Mouse (Mus musculus) yolk sac, embryonic 10.5 days (tissue): ENCODE measurements around the gene Epha3.

ENCODE experiments used
- DNase-seq: peaks from one replicate; pipeline ENCODE4 v3.0.0-alpha.2; 2017; ENCODE audit warnings: low spot score

Gene Epha3

GRCm38 (mm10) chr16:63863913-63864330 lies at the start of gene Epha3:
Gene Epha3 (minus strand): TSS chr16:63864175.
- peak; percentile 73 for DNase-seq

GRCm38 (mm10) chr16:63903425-63903824 lies 39.5 kb upstream of the Epha3 start:
- no peak for DNase-seq

GRCm38 (mm10) chr16:63881190-63881589 lies 17.2 kb upstream of the Epha3 start:
- DNase-seq = no peak

GRCm38 (mm10) chr16:63872313-63872712 lies 8.3 kb upstream of the Epha3 start:
- no peak for DNase-seq

- no peak for DNase-seq
Measured at GRCm38 (mm10) chr16:63864463-63864976, 545 bp upstream of the Epha3 start.

- DNase-seq = no peak
Measured at GRCm38 (mm10) chr16:63863181-63863580, 794 bp downstream of the Epha3 start.

- DNase-seq = peak; percentile 12
Measured at GRCm38 (mm10) chr16:63857561-63857960, 6.4 kb downstream of the Epha3 start.

- peak; percentile 65 for DNase-seq
Measured at GRCm38 (mm10) chr16:63856658-63857552, 7.1 kb downstream of the Epha3 start.

- no peak for DNase-seq
Measured at GRCm38 (mm10) chr16:63850297-63850696, 13.7 kb downstream of the Epha3 start.

- DNase-seq = no peak
Measured at GRCm38 (mm10) chr16:63842911-63843310, 21.1 kb downstream of the Epha3 start.

GRCm38 (mm10) chr16:63837466-63837865 lies 26.5 kb downstream of the Epha3 start:
- DNase-seq = no peak

GRCm38 (mm10) chr16:63821164-63821563 lies 42.8 kb downstream of the Epha3 start:
- no peak for DNase-seq

GRCm38 (mm10) chr16:63817606-63818005 lies 46.4 kb downstream of the Epha3 start:
- DNase-seq = no peak

- DNase-seq = no peak
Measured at GRCm38 (mm10) chr16:63816672-63817071, 47.3 kb downstream of the Epha3 start.

- DNase-seq = no peak
Measured at GRCm38 (mm10) chr16:63809871-63810270, 54.1 kb downstream of the Epha3 start.

- DNase-seq = no peak
Measured at GRCm38 (mm10) chr16:63808991-63809390, 55.0 kb downstream of the Epha3 start.

GRCm38 (mm10) chr16:63806437-63807129 lies 57.4 kb downstream of the Epha3 start:
- no peak for DNase-seq

GRCm38 (mm10) chr16:63806025-63806424 lies 58.0 kb downstream of the Epha3 start:
- no peak for DNase-seq

- DNase-seq = no peak
Measured at GRCm38 (mm10) chr16:63801436-63801835, 62.5 kb downstream of the Epha3 start.

GRCm38 (mm10) chr16:63798341-63798740 lies 65.6 kb downstream of the Epha3 start:
- DNase-seq = no peak

GRCm38 (mm10) chr16:63794292-63794691 lies 69.7 kb downstream of the Epha3 start:
- no peak for DNase-seq

GRCm38 (mm10) chr16:63793805-63794204 lies 70.2 kb downstream of the Epha3 start:
- no peak for DNase-seq

GRCm38 (mm10) chr16:63792084-63792483 lies 71.9 kb downstream of the Epha3 start:
- DNase-seq = no peak
